10 mouse cellular contexts compared by ENCODE assay signal in the genomic region with DNA sequence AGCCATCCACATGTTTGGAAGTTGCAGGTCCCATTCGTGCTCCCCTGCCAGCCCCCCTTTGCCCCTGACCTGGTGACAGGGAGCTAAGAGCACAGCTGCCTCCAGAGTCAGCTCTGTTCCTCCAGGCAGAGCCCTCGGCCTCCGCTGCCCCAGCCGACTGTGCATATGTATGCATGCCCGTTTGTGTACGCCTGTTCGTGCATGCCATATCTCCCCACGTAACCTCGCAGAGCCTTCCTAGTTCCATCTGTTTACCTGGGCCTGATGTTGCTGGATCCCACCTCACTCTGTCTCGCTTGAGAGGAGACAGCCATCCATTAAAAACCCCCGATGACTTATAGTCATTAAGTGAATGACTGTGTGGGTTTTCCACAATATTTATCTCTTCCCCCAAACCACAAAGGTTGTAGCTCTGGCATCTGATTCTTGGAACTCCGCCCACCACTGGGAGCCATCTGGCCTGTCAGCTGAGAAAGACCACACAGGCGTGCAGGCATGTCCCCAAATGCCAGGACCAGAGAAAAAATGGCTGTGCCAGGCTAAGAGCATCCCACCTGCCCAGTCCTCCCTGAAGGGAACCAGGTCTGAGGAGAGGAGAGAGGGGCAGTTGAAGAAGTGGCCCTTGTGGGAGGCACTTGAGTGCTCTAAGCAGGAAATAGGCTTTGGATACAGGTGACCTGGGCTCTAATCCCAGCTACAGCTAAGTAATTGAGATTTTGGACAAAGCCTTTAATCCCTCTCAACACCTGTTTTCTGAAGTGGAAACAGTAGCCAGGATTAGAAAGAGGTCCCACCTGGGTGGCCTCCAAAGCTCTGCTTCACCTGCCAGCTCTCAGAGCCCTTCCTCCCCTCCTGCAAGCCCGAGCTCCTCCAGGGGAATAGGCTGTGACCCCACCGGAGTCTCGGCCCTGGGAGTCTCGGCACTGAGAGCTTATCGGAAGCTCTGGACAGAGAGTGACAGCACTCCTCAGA. TPM values are rescaled to one million over a fixed set of nuclear protein-coding genes. Genes with fewer than 3 reads are reported as not detected.
DNase-seq lines count a peak whose midpoint lies in the region; ATAC-seq lines count a peak whose summit lies in the region.
"Had no signal": no experiment of that assay in that cellular context is flagged by ENCODE, and none has a peak within 500 bp of the region (broad histone marks: within the 10 kb centered on the region; RNA-seq: fewer than 3 reads in every experiment).

No protein-coding gene starts in this region.

- H3K27me3 ChIP-seq in heart, embryonic 16.5 days (ENCODE audit: control insufficient read depth, insufficient read depth, low read length) = no peaks in the 10 kb centered on the region
- H3K27me3 ChIP-seq in neural tube, embryonic 11.5 days (ENCODE audit: control insufficient read depth, insufficient read depth, low read length) = no peaks in the 10 kb centered on the region

- H3K4me3 ChIP-seq in heart, embryonic 16.5 days (ENCODE audit: low read length) = no peak overlapping the region
- H3K4me3 ChIP-seq in neural tube, embryonic 11.5 days (ENCODE audit: low read depth, low read length) = no peak overlapping the region

- ATAC-seq in heart, embryonic 16.5 days (replicated peaks; ENCODE audit: extremely low read depth, insufficient read depth, low FRiP score) = no peak
- no peak for ATAC-seq in neural tube, embryonic 11.5 days (ENCODE audit: insufficient read depth, low FRiP score, low TSS enrichment)
- ATAC-seq in activated CD4-positive, CD25-positive, alpha-beta regulatory T cell, adult 4 months = no peak
- ATAC-seq: intestine, embryonic 16.5 days had no signal

- no peaks in the 10 kb centered on the region for H3K36me3 ChIP-seq in heart, embryonic 16.5 days (ENCODE audit: control insufficient read depth, insufficient read depth)
- no peaks in the 10 kb centered on the region for H3K36me3 ChIP-seq in neural tube, embryonic 11.5 days (ENCODE audit: control insufficient read depth, insufficient read depth, low read length)

- no peaks in the 10 kb centered on the region for H3K9me3 ChIP-seq in heart, embryonic 16.5 days (replicated peaks; ENCODE audit: control insufficient read depth, low read length)
- no peaks in the 10 kb centered on the region for H3K9me3 ChIP-seq in neural tube, embryonic 11.5 days (ENCODE audit: control insufficient read depth, low read length)

- no peak overlapping the region for H3K9ac ChIP-seq in heart, embryonic 16.5 days (ENCODE audit: low read length)
- H3K9ac ChIP-seq in neural tube, embryonic 11.5 days (ENCODE audit: low read length) = 0 out of 2 replicates have a peak overlapping the region, but pooled peaks have one; percentile 9

- no peak for DNase-seq in heart, adult 9 months (ENCODE audit: low spot score in 2 of 2)
- DNase-seq in neural tube, embryonic 11.5 days (ENCODE audit: low spot score) = no peak
- no peak for DNase-seq in neural tube, embryonic 10.5 days (ENCODE audit: extremely low spot score, low spot score)
- DNase-seq in cerebellum, postnatal 10 days = peak; percentile 98 to 99
- peak; percentile 43 for DNase-seq in retina, postnatal 1 day
- DNase-seq in layer of hippocampus, adult 8-10 months (ENCODE audit: low spot score in 2 of 2) = no peak
- DNase-seq: liver had no signal

- no peak overlapping the region for H3K4me2 ChIP-seq in heart, embryonic 16.5 days (ENCODE audit: low read depth, low read length)
- H3K4me2 ChIP-seq in neural tube, embryonic 11.5 days (ENCODE audit: low read depth) = no peak overlapping the region

- H3K4me1 ChIP-seq in heart, embryonic 16.5 days (ENCODE audit: control insufficient read depth, insufficient read depth, low read length) = peaks cover 44% of the 10 kb centered on the region
- no peaks in the 10 kb centered on the region for H3K4me1 ChIP-seq in neural tube, embryonic 11.5 days (ENCODE audit: control insufficient read depth, insufficient read depth, low read length)

- peak overlapping the region; percentile 21; the same call in 1 of the 2 replicates for H3K27ac ChIP-seq in heart, embryonic 16.5 days (ENCODE audit: low read length)
- no peak overlapping the region for H3K27ac ChIP-seq in neural tube, embryonic 11.5 days (ENCODE audit: low read depth, low read length)

- 52% methylated on average over 18 of the region's 18 CpGs for WGBS in heart, embryonic 16.5 days
- WGBS in neural tube, embryonic 11.5 days = 73% methylated on average over 18 of the region's 18 CpGs

RNA-seq across cellular contexts. Expression of gene Nat9, which starts 30.1 kb away (rescaled TPM):
- 18.6 and 20.8 TPM in 2 replicates for polyA plus RNA-seq in heart, embryonic 16.5 days (2015; fragmentation: Nextera tagmentation; extraction: Ambion mirVana)
- polyA plus RNA-seq in neural tube, embryonic 11.5 days (2014; fragmentation: Nextera tagmentation; extraction: Ambion mirVana) = 20.3 and 20.8 TPM in 2 replicates
- polyA plus RNA-seq in activated CD4-positive, CD25-positive, alpha-beta regulatory T cell, adult 4 months (2017; shearing (Covaris generic)) = 10 to 100 TPM; 14.0 to 14.6 TPM
- total RNA-seq in layer of hippocampus, adult 8-10 months (2022) = 10 to 100 TPM; 20.4 to 25.2 (median 22.5) TPM

RNA-seq across cellular contexts. Expression of gene Tmem104, which starts 30.4 kb away (rescaled TPM):
- polyA plus RNA-seq in heart, embryonic 16.5 days (2015; fragmentation: Nextera tagmentation; extraction: Ambion mirVana) = 6.6 and 7.1 TPM in 2 replicates
- 8.8 and 11.0 TPM in 2 replicates for polyA plus RNA-seq in neural tube, embryonic 11.5 days (2014; fragmentation: Nextera tagmentation; extraction: Ambion mirVana)
- 10 to 100 TPM in 1 of 2 experiments, 1 to 10 TPM in 1; 9.3 to 11.9 TPM for polyA plus RNA-seq in activated CD4-positive, CD25-positive, alpha-beta regulatory T cell, adult 4 months (2017; shearing (Covaris generic))
- total RNA-seq in layer of hippocampus, adult 8-10 months (2022) = 10 to 100 TPM; 12.5 to 19.8 (median 16.1) TPM

RNA-seq across cellular contexts. Expression of gene Grin2c, which starts 49.3 kb away (rescaled TPM):
- 0.07 and 0.21 TPM in 2 replicates for polyA plus RNA-seq in heart, embryonic 16.5 days (2015; fragmentation: Nextera tagmentation; extraction: Ambion mirVana)
- polyA plus RNA-seq in neural tube, embryonic 11.5 days (2014; fragmentation: Nextera tagmentation; extraction: Ambion mirVana) = 0.57 and 0.85 TPM in 2 replicates
- polyA plus RNA-seq in activated CD4-positive, CD25-positive, alpha-beta regulatory T cell, adult 4 months (2017; shearing (Covaris generic)) = not detected
- total RNA-seq in layer of hippocampus, adult 8-10 months (2022) = 10 to 100 TPM; 42.3 to 48.8 (median 44.6) TPM

RNA-seq across cellular contexts. Expression of gene Slc9a3r1, which starts 54.6 kb away (rescaled TPM):
- polyA plus RNA-seq in heart, embryonic 16.5 days (2015; fragmentation: Nextera tagmentation; extraction: Ambion mirVana) = 34.2 and 51.7 TPM in 2 replicates
- polyA plus RNA-seq in neural tube, embryonic 11.5 days (2014; fragmentation: Nextera tagmentation; extraction: Ambion mirVana) = 43.4 and 44.1 TPM in 2 replicates
- 100 to 1,000 TPM; 166 to 228 TPM for polyA plus RNA-seq in activated CD4-positive, CD25-positive, alpha-beta regulatory T cell, adult 4 months (2017; shearing (Covaris generic))
- total RNA-seq in layer of hippocampus, adult 8-10 months (2022) = 10 to 100 TPM; 68.3 to 84.2 (median 77.1) TPM

RNA-seq across cellular contexts. Expression of gene Fdxr, which starts 59.1 kb away (rescaled TPM):
- 14.2 and 14.7 TPM in 2 replicates for polyA plus RNA-seq in heart, embryonic 16.5 days (2015; fragmentation: Nextera tagmentation; extraction: Ambion mirVana)
- 14.0 and 15.1 TPM in 2 replicates for polyA plus RNA-seq in neural tube, embryonic 11.5 days (2014; fragmentation: Nextera tagmentation; extraction: Ambion mirVana)
- 10 to 100 TPM; 18.4 to 26.6 TPM for polyA plus RNA-seq in activated CD4-positive, CD25-positive, alpha-beta regulatory T cell, adult 4 months (2017; shearing (Covaris generic))
- 10 to 100 TPM; 22.8 to 25.5 (median 24.6) TPM for total RNA-seq in layer of hippocampus, adult 8-10 months (2022)

Comparison
In these comparisons a context has a peak if more than half of its experiments do, and no peak if none do; other contexts are left out.
1. DNase-seq: peak in cerebellum, postnatal 10 days (2 of 2) and retina, postnatal 1 day (single experiment); none in heart, adult 9 months (0 of 2), neural tube, embryonic 11.5 days (single experiment), neural tube, embryonic 10.5 days (single experiment) and layer of hippocampus, adult 8-10 months (0 of 2).